Mouse (Mus musculus): ENCODE data around the gene Gria2.

DNA sequence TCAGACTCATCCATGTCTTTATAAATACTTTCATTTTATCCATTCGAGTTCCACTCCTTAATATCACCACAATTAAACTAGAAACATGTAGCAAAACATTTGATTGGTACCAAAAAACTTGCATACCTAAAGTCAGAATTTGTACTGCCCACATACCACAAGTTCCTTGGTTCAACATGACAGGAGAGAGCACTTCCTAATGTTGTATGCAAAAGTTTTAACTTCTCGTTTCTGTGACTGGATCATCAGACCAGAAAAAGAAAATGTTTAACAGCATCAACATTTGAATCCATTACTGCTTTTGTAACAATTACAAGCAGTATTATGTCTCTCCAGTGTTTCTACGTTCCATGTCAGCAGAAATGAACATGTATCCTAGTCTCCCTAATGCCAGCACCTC is 9.6 kb upstream of the Gria2 start:
- no peak for TF ChIP-seq CTCF (IDR thresholded peaks at IDR 0.05; ENCODE audit: extremely low read depth, insufficient read depth, insufficient read length, insufficient replicate concordance)
- TF ChIP-seq POLR2A (IDR thresholded peaks at IDR 0.05; ENCODE audit: low read depth, low read length): no peak
